Mouse (Mus musculus) left cerebral cortex, adult 2 months (tissue): ENCODE results near the gene Scfd2. TPM values are rescaled to one million over a fixed set of nuclear protein-coding genes. Genes with fewer than 3 reads are reported as not detected.

ENCODE experiments used
- DNase-seq, 2 experiments: peaks; one replicate each; pipeline ENCODE4 v3.0.0; 2021 to 2022; ENCODE audit warnings: low spot score in 2 of 2, mixed read lengths in 1 of 2; ENCODE audit errors: extremely low spot score in 1 of 2
- H3K27ac ChIP-seq: fragments of 200-600 bp; 2 replicates; pipeline ENCODE4 v1.8.1; 2022
- H3K4me3 ChIP-seq: fragments of 200-600 bp; 2 replicates; pipeline ENCODE4 v1.8.1; 2022
- CTCF ChIP-seq: fragments of 200-600 bp; IDR thresholded peaks from 2 replicates; pipeline ENCODE4 v1.8.1; 2022; ENCODE audit warnings: antibody characterized with exemption, mild to moderate bottlenecking, moderate library complexity
- intact Hi-C: fragments of 180-260 bp; cut with DNase I; formaldehyde crosslinking; loops from one replicate; pipeline ENCODE4 v1.15.1; 2025
- total RNA-seq, 2 experiments: library from RNA; stranded (reverse); gene quantifications; 2 replicates each; pipeline ENCODE4 v1.2.3; 2021

The Scfd2 gene
- total RNA-seq, 2 experiments from 2014 or later, result 28.4 to 30.5 TPM

- Histone ChIP-seq H3K4me3 (no peak overlapping the region), H3K27ac (no peak overlapping the region)
- no peak for DNase-seq
- intact Hi-C loops, result loop anchor here (10.0 kb wide), 1 partner anchor 299 kb away; no protein-coding TSS in a partner anchor
- TF ChIP-seq CTCF, result no peak
These were observed 215.9 kb downstream of the Scfd2 start for GRCm38 (mm10) chr5:74315471-74316245.

- no peak for TF ChIP-seq CTCF
- Histone ChIP-seq H3K27ac (no peak overlapping the region), H3K4me3 (no peak overlapping the region)
- DNase-seq, result no peak
- intact Hi-C loops, result loop anchor here (5.0 to 10.0 kb wide), 4 partner anchors 118 to 628 kb away; partner anchors contain the start of gene Fip1l1
These were observed 217.1 kb downstream of the Scfd2 start for GRCm38 (mm10) chr5:74314501-74314900.

- Histone ChIP-seq H3K27ac (no peak overlapping the region), H3K4me3 (no peak overlapping the region)
- TF ChIP-seq CTCF, result no peak
- intact Hi-C loops, result loop anchor here (5.0 to 10.0 kb wide), 4 partner anchors 119 to 629 kb away; partner anchors contain the start of gene Fip1l1
- no peak for DNase-seq
These were observed 218.0 kb downstream of the Scfd2 start for GRCm38 (mm10) chr5:74313542-74313941.

GRCm38 (mm10) chr5:74311865-74312264 lies 219.7 kb downstream of the Scfd2 start:
- no peak for DNase-seq
- no peak overlapping the region for H3K27ac ChIP-seq
- no peak overlapping the region for H3K4me3 ChIP-seq
- no peak for TF ChIP-seq CTCF
- intact Hi-C loops, result loop anchor here (1.0 to 10.0 kb wide), 5 partner anchors 120 to 844 kb away; partner anchors contain the start of gene Fip1l1

GRCm38 (mm10) chr5:74311200-74311825 lies 220.2 kb downstream of the Scfd2 start:
- DNase-seq, result peak in 1 of 2 experiments; percentile 50
- H3K4me3 ChIP-seq, result no peak overlapping the region
- peak; percentile 87 for TF ChIP-seq CTCF
- H3K27ac ChIP-seq, result no peak overlapping the region
- intact Hi-C loops, result loop anchor here (1.0 to 10.0 kb wide), 5 partner anchors 121 to 845 kb away; partner anchors contain the start of gene Fip1l1

GRCm38 (mm10) chr5:74310101-74310500 lies 221.5 kb downstream of the Scfd2 start:
- no peak for DNase-seq
- Histone ChIP-seq H3K27ac (no peak overlapping the region), H3K4me3 (no peak overlapping the region)
- intact Hi-C loops, result loop anchor here (5.0 to 10.0 kb wide), 4 partner anchors 122 to 632 kb away; partner anchors contain the start of gene Fip1l1
- no peak for TF ChIP-seq CTCF

GRCm38 (mm10) chr5:74307242-74307641 lies 224.3 kb downstream of the Scfd2 start:
- Histone ChIP-seq H3K4me3 (no peak overlapping the region), H3K27ac (no peak overlapping the region)
- TF ChIP-seq CTCF, result no peak
- intact Hi-C loops, result no loop called here
- DNase-seq, result no peak

GRCm38 (mm10) chr5:74305533-74306189 lies 225.9 kb downstream of the Scfd2 start:
- intact Hi-C loops, result no loop called here
- H3K4me3 ChIP-seq, result no peak overlapping the region
- no peak for TF ChIP-seq CTCF

GRCm38 (mm10) chr5:74304767-74305166 lies 226.8 kb downstream of the Scfd2 start:
- no peak overlapping the region for H3K27ac ChIP-seq
- intact Hi-C loops, result no loop called here
- no peak overlapping the region for H3K4me3 ChIP-seq
- DNase-seq, result no peak
- no peak for TF ChIP-seq CTCF

More at GRCm38 (mm10) chr5:74305533-74306189, 225.9 kb downstream of the Scfd2 start:
- no peak overlapping the region for H3K27ac ChIP-seq
- no peak for DNase-seq

- H3K27ac ChIP-seq, result no peak overlapping the region
- H3K4me3 ChIP-seq, result no peak overlapping the region
- DNase-seq, result no peak
- TF ChIP-seq CTCF, result no peak
- intact Hi-C loops, result no loop called here
These were observed 229.2 kb downstream of the Scfd2 start for GRCm38 (mm10) chr5:74302331-74302730.

- H3K27ac ChIP-seq, result no peak overlapping the region
- intact Hi-C loops, result no loop called here
- TF ChIP-seq CTCF, result no peak
- no peak overlapping the region for H3K4me3 ChIP-seq
- no peak for DNase-seq
These were observed 230.1 kb downstream of the Scfd2 start for GRCm38 (mm10) chr5:74301443-74301842.

GRCm38 (mm10) chr5:74300931-74301330 lies 230.6 kb downstream of the Scfd2 start:
- no peak for DNase-seq
- no peak for TF ChIP-seq CTCF
- no peak overlapping the region for H3K4me3 ChIP-seq
- intact Hi-C loops, result no loop called here
- H3K27ac ChIP-seq, result no peak overlapping the region
